Mouse (Mus musculus): Measurements from ENCODE around the gene Nit2.

- TF ChIP-seq CTCF (IDR thresholded peaks at IDR 0.05; ENCODE audit: borderline replicate concordance, control insufficient read depth, extremely low read depth, insufficient read depth, low read length, poor library complexity) (no peak), POLR2A (IDR thresholded peaks at IDR 0.05; ENCODE audit: control insufficient read depth, extremely low read depth, insufficient read depth, low read length, poor library complexity) (no peak)
Observed at GRCm38 (mm10) chr16:57117562-57117961, 49.6 kb downstream of the Nit2 start.
